ENCODE assay signal across 11 mouse cellular contexts in the genomic region with DNA sequence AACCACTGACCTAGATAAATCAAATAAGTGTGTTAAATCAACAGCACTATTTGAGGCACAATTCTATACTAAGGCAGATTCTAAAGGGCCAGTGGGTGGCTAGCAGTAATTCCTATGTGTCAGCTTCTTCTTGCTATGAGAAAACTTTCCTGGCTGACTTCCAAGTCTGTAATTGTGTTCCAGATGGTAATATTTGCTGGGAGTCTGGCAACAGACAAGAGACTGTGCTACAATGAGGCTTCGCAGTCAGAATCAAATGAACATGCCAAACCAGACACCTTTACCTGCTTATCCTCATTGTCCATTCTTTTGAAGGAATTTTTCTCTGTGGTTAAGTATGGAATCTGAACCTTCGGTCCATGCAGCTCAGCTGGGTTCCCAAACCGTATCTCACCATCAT.
DNase-seq lines count a peak whose midpoint lies in the region; ATAC-seq and TF ChIP-seq lines count a peak whose summit lies in the region.
"Had no signal": no experiment of that assay in that cellular context is flagged by ENCODE, and none has a peak within 500 bp of the region (broad histone marks: within the 10 kb centered on the region; RNA-seq: fewer than 3 reads in every experiment).

No protein-coding gene starts in this region.

- peak in 1 of 2 experiments; percentile 42 for DNase-seq in layer of hippocampus, adult 2 months (ENCODE audit: low spot score in 2 of 2)
- no peak for DNase-seq in layer of hippocampus, adult 8-10 months (ENCODE audit: low spot score in 2 of 2)
- DNase-seq in MN1 (ENCODE audit: low spot score): peak; percentile 27
- DNase-seq in cerebellum, adult 9-11 months: peak; percentile 70
- no peak for DNase-seq in right cerebral cortex, postnatal 10 days (ENCODE audit: low spot score in 2 of 2)
- DNase-seq in gastrocnemius, adult 8-10 months (ENCODE audit: low spot score in 2 of 2): no peak

- ATAC-seq in forebrain, embryonic 16.5 days: 0 out of 2 replicates have a peak, but pooled peaks have one; percentile 28
- ATAC-seq in forebrain, embryonic 13.5 days: no peak
- ATAC-seq: midbrain, embryonic 13.5 days had no signal

- no peaks in the 10 kb centered on the region for H3K9me3 ChIP-seq in forebrain, embryonic 16.5 days (ENCODE audit: control insufficient read depth, low read length)
- no peaks in the 10 kb centered on the region for H3K9me3 ChIP-seq in forebrain, embryonic 13.5 days (replicated peaks)
- H3K9me3 ChIP-seq: heart, embryonic 12.5 days; limb, embryonic 15.5 days; midbrain, embryonic 13.5 days had no signal

- H3K9ac ChIP-seq in forebrain, embryonic 16.5 days (replicated peaks; ENCODE audit: low read depth, low read length): no peak overlapping the region
- no peak overlapping the region for H3K9ac ChIP-seq in forebrain, embryonic 13.5 days
- H3K9ac ChIP-seq: heart, embryonic 12.5 days; limb, embryonic 15.5 days; midbrain, embryonic 13.5 days had no signal

- no peak overlapping the region for H3K27ac ChIP-seq in forebrain, embryonic 16.5 days (ENCODE audit: low read length)
- H3K27ac ChIP-seq in forebrain, embryonic 13.5 days: no peak overlapping the region
- H3K27ac ChIP-seq in layer of hippocampus, adult 2 months: peak overlapping the region; percentile 71
- H3K27ac ChIP-seq: limb, embryonic 15.5 days; midbrain, embryonic 13.5 days had no signal

- no peak overlapping the region for H3K4me2 ChIP-seq in forebrain, embryonic 16.5 days (ENCODE audit: low read length)
- H3K4me2 ChIP-seq in forebrain, embryonic 13.5 days: no peak overlapping the region
- H3K4me2 ChIP-seq: heart, embryonic 12.5 days; limb, embryonic 15.5 days; midbrain, embryonic 13.5 days had no signal

- no peak overlapping the region for H3K4me3 ChIP-seq in forebrain, embryonic 16.5 days (replicated peaks; ENCODE audit: low read length)
- no peak overlapping the region for H3K4me3 ChIP-seq in forebrain, embryonic 13.5 days
- no peak overlapping the region for H3K4me3 ChIP-seq in layer of hippocampus, adult 2 months
- H3K4me3 ChIP-seq: heart, embryonic 12.5 days; limb, embryonic 15.5 days; midbrain, embryonic 13.5 days had no signal

- peaks cover 9% of the 10 kb centered on the region for H3K4me1 ChIP-seq in forebrain, embryonic 16.5 days (replicated peaks; ENCODE audit: control insufficient read depth, insufficient read depth, low read length)
- H3K4me1 ChIP-seq in forebrain, embryonic 13.5 days: no peaks in the 10 kb centered on the region
- H3K4me1 ChIP-seq: heart, embryonic 12.5 days; limb, embryonic 15.5 days had no signal

- H3K27me3 ChIP-seq in forebrain, embryonic 16.5 days (replicated peaks; ENCODE audit: control insufficient read depth, insufficient read depth, low read length): no peaks in the 10 kb centered on the region
- H3K27me3 ChIP-seq in forebrain, embryonic 13.5 days: peaks cover 9% of the 10 kb centered on the region; the same call in 1 of the 2 replicates
- H3K27me3 ChIP-seq: heart, embryonic 12.5 days had no signal

- TF ChIP-seq CTCF in layer of hippocampus, adult 2 months (conservative IDR thresholded peaks at IDR 0.05): no peak

- H3K36me3 ChIP-seq in forebrain, embryonic 16.5 days (ENCODE audit: control insufficient read depth, insufficient read depth): no peaks in the 10 kb centered on the region
- no peaks in the 10 kb centered on the region for H3K36me3 ChIP-seq in forebrain, embryonic 13.5 days (ENCODE audit: poor library complexity, severe bottlenecking)
- H3K36me3 ChIP-seq: heart, embryonic 12.5 days; limb, embryonic 15.5 days; midbrain, embryonic 13.5 days had no signal

- WGBS in forebrain, embryonic 16.5 days: 56% methylated on average over 3 of the region's 3 CpGs
- 60% methylated on average over 3 of the region's 3 CpGs for whole genome bisulfite sequencing in forebrain, embryonic 13.5 days

Comparison
In these comparisons a context has a peak if more than half of its experiments do, and no peak if none do; other contexts are left out.
1. DNase-seq: peak in MN1 (single experiment) and cerebellum, adult 9-11 months (single experiment); none in layer of hippocampus, adult 8-10 months (0 of 2), right cerebral cortex, postnatal 10 days (0 of 2) and gastrocnemius, adult 8-10 months (0 of 2).